Comparison of ENCODE assay signal across 8 mouse cellular contexts in genomic region chr16:11008162-11008991, GRCm38 (mm10). TPM values are rescaled to one million over a fixed set of nuclear protein-coding genes. Genes with fewer than 3 reads are reported as not detected.
A peak's percentile ranks its signal among the peaks of the same experiment; 100 is the strongest.
DNase-seq lines count a peak whose midpoint lies in the region; ATAC-seq and TF ChIP-seq lines count a peak whose summit lies in the region.

No protein-coding gene starts in this region.

- peak overlapping the region; percentile 23 for H3K4me3 ChIP-seq in kidney, adult 2 months (ENCODE audit: insufficient read depth, low read depth, low read length)
- H3K4me3 ChIP-seq in lung, embryonic 15.5 days, result peak overlapping the region; percentile 16

- H3K9me3 ChIP-seq in lung, embryonic 15.5 days, result no peaks in the 10 kb centered on the region

- H3K4me2 ChIP-seq in lung, embryonic 15.5 days, result peak overlapping the region; percentile 44

- no peak for TF ChIP-seq CTCF in kidney, adult 2 months (conservative IDR thresholded peaks at IDR 0.05; ENCODE audit: insufficient read depth, insufficient read length, low read depth, low read length)

- no peaks in the 10 kb centered on the region for H3K27me3 ChIP-seq in kidney, adult 2 months (replicated peaks; ENCODE audit: control insufficient read depth, insufficient read depth, low read length)
- H3K27me3 ChIP-seq in lung, embryonic 15.5 days, result no peaks in the 10 kb centered on the region

- no peaks in the 10 kb centered on the region for H3K36me3 ChIP-seq in kidney, adult 2 months (ENCODE audit: control insufficient read depth, insufficient read depth, low read length)
- no peaks in the 10 kb centered on the region for H3K36me3 ChIP-seq in lung, embryonic 15.5 days

- no peak for TF ChIP-seq POLR2A in kidney, adult 2 months (IDR thresholded peaks at IDR 0.05; ENCODE audit: low read depth, low read length)

- 30% methylated on average over 15 of the region's 15 CpGs for WGBS in kidney, adult 2 months
- 14% methylated on average over 15 of the region's 15 CpGs for WGBS in lung, embryonic 15.5 days

- ATAC-seq in lung, embryonic 15.5 days (ENCODE audit: borderline replicate concordance, extremely low read depth, low FRiP score, low TSS enrichment), result peak; percentile 92

- peaks cover 9% of the 10 kb centered on the region; the same call in 1 of the 2 replicates for H3K4me1 ChIP-seq in kidney, adult 2 months (ENCODE audit: control insufficient read depth, insufficient read depth, low read length)
- H3K4me1 ChIP-seq in lung, embryonic 15.5 days, result peaks cover 51% of the 10 kb centered on the region

- peak overlapping the region; percentile 98 for H3K27ac ChIP-seq in kidney, adult 2 months (ENCODE audit: insufficient read depth, low read depth, low read length)
- peak overlapping the region; percentile 98 for H3K27ac ChIP-seq in lung, embryonic 15.5 days

- H3K9ac ChIP-seq in lung, embryonic 15.5 days, result peak overlapping the region; percentile 19

- peak; percentile 45 to 62 for DNase-seq in cerebellum, postnatal 10 days
- DNase-seq in cerebellum, adult 9-10 months, result no peak
- peak; percentile 80 for DNase-seq in embryo, embryonic 9.5 days (ENCODE audit: extremely low spot score)
- peak; percentile 96 for DNase-seq in heart, adult 8-10 months (ENCODE audit: low spot score)
- DNase-seq in kidney, adult 2 months, result peak; percentile 93
- DNase-seq in ovary, postnatal 36 days (ENCODE audit: low spot score), result peak; percentile 70
- DNase-seq in cerebellum, adult 8-10 months, result no peak

RNA-seq across cellular contexts. Expression of gene Snn, which starts 52.4 kb away (rescaled TPM):
- 10 to 100 TPM; 24.1 to 31.1 (median 28.1) TPM for total RNA-seq in heart, adult 8-10 months (2022)
- 67.2 and 71.2 TPM in 2 replicates for polyA plus RNA-seq in kidney, adult 2 months (2012; rRNA removed)
- polyA plus RNA-seq in lung, embryonic 15.5 days (2015; fragmentation: Nextera tagmentation; extraction: Ambion mirVana), result 47.2 and 47.6 TPM in 2 replicates

RNA-seq across cellular contexts. Expression of gene Litaf, which starts 57.6 kb away (rescaled TPM):
- total RNA-seq in heart, adult 8-10 months (2022), result 10 to 100 TPM; 12.9 to 20.3 (median 14.4) TPM
- 125 and 145 TPM in 2 replicates for polyA plus RNA-seq in kidney, adult 2 months (2012; rRNA removed)
- 109 and 111 TPM in 2 replicates for polyA plus RNA-seq in lung, embryonic 15.5 days (2015; fragmentation: Nextera tagmentation; extraction: Ambion mirVana)

Comparison
In these comparisons a context has a peak if more than half of its experiments do, and no peak if none do; other contexts are left out.
1. DNase-seq: peak in cerebellum, postnatal 10 days (2 of 2), embryo, embryonic 9.5 days (single experiment), heart, adult 8-10 months (single experiment), kidney, adult 2 months (single experiment) and ovary, postnatal 36 days (single experiment); none in cerebellum, adult 9-10 months (single experiment) and cerebellum, adult 8-10 months (single experiment).